Mouse (Mus musculus) kidney, postnatal 36 days (tissue): ENCODE results near the gene Rfng.

Source experiments
- DNase-seq, 2 experiments: peaks; one replicate each; pipeline ENCODE4 v3.0.0; 2021 to 2022; ENCODE audit warnings: mixed read lengths in 2 of 2

The Rfng gene

GRCm38 (mm10) chr11:120808010-120808409, 24.0 kb upstream of the Rfng start:
- no peak for DNase-seq

GRCm38 (mm10) chr11:120805375-120806298, 21.6 kb upstream of the Rfng start:
- DNase-seq, result no peak

DNA sequence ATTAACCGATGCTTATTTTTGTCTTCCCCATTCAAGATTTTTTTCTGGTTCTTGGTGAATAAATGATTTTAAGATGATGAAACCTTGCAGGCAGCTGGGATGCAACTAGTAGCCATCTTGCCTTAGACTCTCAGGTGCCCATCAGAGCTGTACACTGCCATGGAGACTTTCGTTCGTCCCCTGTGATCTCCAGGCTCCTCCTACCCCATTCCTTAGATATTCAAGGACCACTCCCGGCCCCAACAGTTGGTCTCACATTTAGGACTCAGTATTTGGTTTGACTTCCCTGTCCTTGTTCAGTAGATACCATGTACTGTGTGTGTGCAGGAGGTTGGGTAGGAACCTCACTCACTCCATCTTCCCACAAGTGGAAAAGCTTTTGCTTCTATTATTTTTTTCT, 20.8 kb upstream of the Rfng start:
- no peak for DNase-seq

- no peak for DNase-seq
These were observed 20.3 kb upstream of the Rfng start for GRCm38 (mm10) chr11:120804274-120804673.

- DNase-seq, result peak; percentile 92 to 96
These were observed 16.3 kb upstream of the Rfng start for GRCm38 (mm10) chr11:120800061-120800904.

- DNase-seq, result no peak
These were observed 15.4 kb upstream of the Rfng start for GRCm38 (mm10) chr11:120799316-120799890.

GRCm38 (mm10) chr11:120798244-120798643, 14.2 kb upstream of the Rfng start:
- DNase-seq, result no peak

- DNase-seq, result no peak
These were observed 12.6 kb upstream of the Rfng start for GRCm38 (mm10) chr11:120796614-120796946.

DNA sequence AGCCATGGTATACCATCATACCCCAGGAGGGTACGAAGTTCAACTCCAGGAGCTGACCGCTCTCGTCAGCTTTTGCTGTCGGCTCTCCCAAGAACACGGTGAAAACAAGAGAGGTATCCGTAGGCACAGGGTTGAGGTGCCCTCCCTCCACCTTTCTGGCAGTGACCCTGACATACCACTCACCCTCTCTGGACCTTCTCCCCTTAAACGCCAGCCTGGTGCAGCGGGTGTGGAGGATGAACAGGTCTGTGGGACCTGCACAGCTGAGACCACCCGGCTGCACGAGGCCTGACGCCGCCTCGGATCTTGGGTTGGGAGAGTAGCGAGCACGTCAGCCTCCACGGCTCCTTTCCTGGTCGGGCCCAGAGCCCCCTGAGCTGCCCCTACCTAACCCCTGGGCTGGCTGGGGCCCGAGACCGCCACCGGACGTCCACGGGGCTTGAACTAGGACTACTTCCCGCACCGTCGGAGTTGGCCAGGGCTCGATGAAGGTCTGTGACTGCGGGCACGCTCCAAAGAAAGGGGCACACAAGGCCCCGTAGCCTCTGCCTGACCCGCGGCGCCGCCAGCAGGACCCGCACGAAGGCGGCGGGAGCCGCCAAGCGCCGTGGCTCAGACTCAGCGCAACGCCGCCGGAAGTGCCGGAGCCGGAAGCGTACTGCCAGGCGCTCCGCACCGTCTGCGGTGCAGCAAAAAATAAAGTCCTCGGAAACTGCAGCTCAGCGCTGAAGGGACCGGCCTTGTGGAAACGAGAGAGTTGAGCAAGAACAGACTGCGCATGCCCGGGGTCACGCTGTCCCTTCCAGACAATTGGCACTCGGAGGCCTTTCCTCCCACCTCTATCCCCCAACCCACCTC, 12.0 kb upstream of the Rfng start, which contains the start of gene Dus1l:
Dus1l (minus strand) TSS at position 648 of the 858 bp plus-strand sequence.
- DNase-seq, result peak; percentile 96 to 98

GRCm38 (mm10) chr11:120792652-120793051, 8.6 kb upstream of the Rfng start:
- DNase-seq, result no peak

GRCm38 (mm10) chr11:120789810-120790209, 5.8 kb upstream of the Rfng start:
- no peak for DNase-seq

GRCm38 (mm10) chr11:120789355-120789754, 5.3 kb upstream of the Rfng start:
- DNase-seq, result no peak

- peak; percentile 43 to 53 for DNase-seq
These were observed 4.5 kb upstream of the Rfng start for GRCm38 (mm10) chr11:120788460-120788859.

DNA sequence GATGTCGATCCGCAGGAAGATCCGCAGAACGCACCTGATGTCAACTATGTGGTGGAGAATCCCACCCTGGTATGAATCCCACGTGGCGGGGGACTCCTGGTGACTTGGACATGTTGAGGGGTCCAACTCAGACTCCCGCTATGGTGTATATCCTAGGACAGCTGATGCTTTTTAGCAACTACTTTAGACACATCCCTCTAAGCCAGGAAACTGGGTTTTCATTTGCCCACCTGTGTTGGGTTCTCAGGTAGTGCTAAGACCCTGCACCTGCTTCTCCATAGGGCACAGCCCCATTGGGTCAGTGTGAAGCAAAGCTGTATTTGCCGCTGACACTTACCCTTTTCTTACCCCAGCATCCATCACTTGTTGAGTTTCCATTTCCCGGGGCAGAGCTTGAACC, 1.1 kb upstream of the Rfng start:
- no peak for DNase-seq

DNA sequence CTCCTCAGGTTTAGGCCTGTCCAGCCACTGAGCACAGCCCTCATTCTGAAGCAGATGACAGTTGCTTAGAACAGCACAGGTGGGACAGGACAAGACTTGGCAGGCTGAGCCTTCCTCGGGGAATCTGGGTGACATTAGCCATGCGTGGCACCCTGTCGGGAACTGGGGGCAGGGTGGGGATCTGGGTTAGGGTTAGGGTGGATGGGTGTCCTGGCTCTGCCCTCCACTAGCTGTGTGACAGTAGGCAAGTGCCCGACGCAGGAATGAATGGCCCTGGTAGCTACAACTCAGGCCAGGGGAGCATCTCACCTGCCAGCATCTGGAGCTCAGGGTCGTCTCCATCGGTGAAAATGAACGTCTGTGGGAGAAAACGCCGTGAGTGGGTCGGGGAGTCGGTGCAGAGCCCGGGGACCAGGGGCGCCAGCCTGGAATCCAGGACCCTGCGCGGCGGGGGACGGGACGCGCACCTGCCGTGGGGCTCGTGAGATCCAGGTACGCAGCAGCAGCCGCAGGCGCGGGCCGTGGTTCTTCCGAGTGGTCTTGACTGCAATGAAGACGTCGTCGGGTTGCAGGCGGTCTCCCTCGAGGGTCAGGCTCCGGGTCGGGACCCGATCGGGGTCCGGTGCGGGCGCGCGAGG, 462 bp downstream of the Rfng start:
- no peak for DNase-seq

GRCm38 (mm10) chr11:120781361-120781760, 2.6 kb downstream of the Rfng start:
- peak; percentile 47 to 48 for DNase-seq

- no peak for DNase-seq
These were observed 4.1 kb downstream of the Rfng start for GRCm38 (mm10) chr11:120779876-120780275.

DNA sequence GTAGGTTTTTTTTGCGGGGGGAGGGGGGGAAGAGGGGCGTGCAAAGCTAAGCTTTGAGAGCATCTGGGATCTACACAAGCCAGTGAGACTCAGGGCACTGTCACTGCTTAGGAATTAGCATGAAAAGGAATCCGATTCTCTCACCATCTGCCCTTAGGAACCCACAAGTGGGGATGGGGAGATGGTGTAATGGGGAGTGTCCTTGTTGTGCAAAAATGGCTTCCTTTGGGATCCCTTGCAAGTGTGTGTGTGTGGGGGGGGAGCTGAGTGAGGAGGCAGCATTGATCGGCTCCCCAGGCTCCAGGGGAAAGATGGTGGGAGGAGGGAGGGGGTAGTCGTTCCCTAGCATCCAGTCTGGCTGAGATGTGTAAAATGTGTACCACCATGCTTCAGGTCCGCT, 6.9 kb downstream of the Rfng start:
- DNase-seq, result no peak

DNA sequence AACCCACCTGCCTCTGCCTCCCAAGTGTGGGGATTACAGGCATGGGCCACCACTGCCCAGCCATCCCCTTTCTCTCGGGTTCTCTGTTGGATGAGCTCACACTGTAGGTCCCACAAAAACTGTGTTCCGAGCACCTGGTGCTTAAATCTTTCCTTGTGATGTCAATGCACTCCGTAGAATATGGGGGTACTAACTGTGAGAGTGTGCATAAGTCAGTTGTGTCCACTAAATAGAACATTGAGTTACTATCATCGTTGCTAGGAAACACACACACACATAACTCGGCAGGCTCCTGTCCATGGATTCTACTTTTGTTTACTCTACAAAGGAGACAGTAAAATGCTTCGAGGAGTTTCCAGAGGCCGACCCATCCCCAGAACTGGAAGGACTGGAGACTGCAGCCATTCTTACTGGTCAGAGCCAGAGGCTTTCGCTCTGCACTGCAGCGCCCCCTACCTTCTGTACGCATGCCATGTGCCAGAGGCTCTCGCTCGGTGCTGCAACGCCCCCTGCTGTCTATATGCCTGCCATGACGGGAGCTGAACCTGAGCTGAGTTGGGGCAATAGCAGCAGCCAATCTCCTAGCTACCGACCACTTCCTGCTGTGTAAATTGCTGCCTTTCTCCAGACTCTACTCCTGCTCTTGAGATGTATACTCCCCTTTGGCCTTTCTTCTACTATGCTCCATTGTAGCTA, 8.1 kb downstream of the Rfng start:
- peak; percentile 93 to 99 for DNase-seq

GRCm38 (mm10) chr11:120773463-120774190, 10.4 kb downstream of the Rfng start:
- DNase-seq, result no peak
